Mouse (Mus musculus) stomach, postnatal 0 days (tissue): Measurements from ENCODE around the gene Arhgap29.

ENCODE experiments used
- CTCF ChIP-seq: IDR thresholded peaks from 2 replicates; pipeline ENCODE4 v1.5.1; 2016; ENCODE audit warnings: antibody characterized with exemption, low read depth, mild to moderate bottlenecking, moderate library complexity
- EP300 ChIP-seq: optimal IDR thresholded peaks from 2 replicates; pipeline ENCODE3; 2016; ENCODE audit warnings: antibody characterized with exemption

GRCm38 (mm10) chr3:121952041-121952591 lies at the start of gene Arhgap29:
- no peak for TF ChIP-seq CTCF
- TF ChIP-seq EP300 = no peak
